Mouse (Mus musculus): Measurements from ENCODE around the gene Ano9.

GRCm38 (mm10) chr7:141122689-141123516 lies 5.3 kb upstream of the Ano9 start:
- no peak for TF ChIP-seq POLR2A (IDR thresholded peaks at IDR 0.05; ENCODE audit: low read depth, low read length)
- TF ChIP-seq CTCF (conservative IDR thresholded peaks at IDR 0.05; ENCODE audit: insufficient read depth, insufficient read length, low read depth, low read length): no peak

Measured in kidney, adult 2 months (tissue).